Mouse (Mus musculus) erythroblast, embryonic 14.5 days (primary cell): ENCODE data around the gene Lta.

ENCODE experiments used
- GATA1 ChIP-seq: IDR thresholded peaks from 2 replicates; pipeline ENCODE4 v1.6.1; 2012; ENCODE audit warnings: low read length, inconsistent platforms, mixed read lengths
- TAL1 ChIP-seq: IDR thresholded peaks from 3 replicates; pipeline ENCODE4 v1.6.1; 2012; ENCODE audit warnings: low read length, inconsistent platforms, mixed read lengths

DNA sequence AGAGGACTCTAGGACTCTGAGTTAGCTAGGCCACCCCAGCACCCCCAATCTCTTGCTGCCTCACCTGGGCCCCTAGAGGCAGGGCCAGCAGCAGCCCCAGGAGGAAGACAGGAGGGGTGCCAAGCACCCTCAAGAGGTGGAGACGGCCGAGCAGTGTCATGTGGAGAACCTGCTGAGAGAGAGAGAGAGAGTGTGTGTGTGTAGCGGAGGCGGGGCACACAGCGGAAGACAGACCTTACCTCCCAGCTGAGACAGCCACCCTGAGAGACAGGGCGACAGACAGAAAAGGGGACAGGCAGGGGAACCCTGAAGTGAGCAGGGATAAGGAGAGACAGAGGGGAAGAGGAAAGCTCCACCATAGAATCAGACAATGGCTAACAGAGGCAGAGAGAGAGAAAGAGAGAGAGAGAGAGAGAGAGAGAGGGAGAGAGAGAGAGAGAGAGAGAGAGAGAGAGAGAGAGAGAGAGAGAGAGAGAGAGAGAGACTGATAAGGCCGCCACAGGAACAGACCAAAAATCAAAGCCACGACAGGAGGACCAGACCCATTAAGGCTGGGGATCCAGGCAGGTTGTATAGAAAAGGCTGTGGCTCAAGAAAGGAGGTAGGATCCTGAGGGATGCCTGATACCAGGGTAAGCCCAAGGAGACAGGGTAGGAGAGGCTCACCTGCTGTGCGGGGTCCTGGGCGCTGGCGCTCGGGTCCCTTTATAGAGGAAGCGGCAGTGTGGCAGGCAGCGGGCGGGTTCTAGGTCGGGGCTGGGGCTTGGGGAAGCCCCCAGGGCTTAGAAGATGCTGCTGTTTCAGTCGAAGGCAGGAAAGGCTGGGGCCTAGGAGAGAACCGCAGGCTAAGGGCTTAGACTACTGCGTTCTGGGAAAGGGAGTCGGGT lies at the start of gene Lta:
- TF ChIP-seq TAL1 (no peak), GATA1 (no peak)
